Mouse (Mus musculus): ENCODE measurements around the gene Atg14.
"Not testable (repeated sequence)": the region's sequence is repeated elsewhere in the genome, so short reads cannot be mapped to it uniquely, and the experiment has no call there.

Gene Atg14

DNA sequence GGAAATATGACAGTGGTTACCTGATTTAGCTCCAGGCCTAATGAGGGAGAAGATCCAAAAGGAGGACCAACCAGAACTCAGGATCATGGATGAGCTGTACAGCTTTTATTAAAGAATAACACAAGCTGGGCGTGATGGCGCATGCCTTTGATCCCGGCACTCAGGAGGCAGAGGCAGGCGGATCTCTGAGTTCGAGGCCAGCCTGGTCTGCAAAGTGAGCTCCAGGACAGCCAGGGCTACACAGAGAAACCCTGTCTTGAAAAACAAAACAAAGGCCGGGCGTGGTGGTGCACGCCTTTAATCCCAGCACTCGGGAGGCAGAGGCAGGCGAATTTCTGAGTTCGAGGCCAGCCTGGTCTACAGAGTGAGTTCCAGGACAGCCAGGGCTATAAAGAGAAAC lies at the start of gene Atg14:
Atg14 (minus strand) TSS at position 101 of the 400 bp plus-strand sequence.
- DNase-seq (ENCODE audit: low read depth, low spot score): not testable (repeated sequence)

- no peak for DNase-seq (ENCODE audit: low read depth, low spot score)
Measured at GRCm38 (mm10) chr14:47618891-47619290, 48.4 kb upstream of the Atg14 start.

DNA sequence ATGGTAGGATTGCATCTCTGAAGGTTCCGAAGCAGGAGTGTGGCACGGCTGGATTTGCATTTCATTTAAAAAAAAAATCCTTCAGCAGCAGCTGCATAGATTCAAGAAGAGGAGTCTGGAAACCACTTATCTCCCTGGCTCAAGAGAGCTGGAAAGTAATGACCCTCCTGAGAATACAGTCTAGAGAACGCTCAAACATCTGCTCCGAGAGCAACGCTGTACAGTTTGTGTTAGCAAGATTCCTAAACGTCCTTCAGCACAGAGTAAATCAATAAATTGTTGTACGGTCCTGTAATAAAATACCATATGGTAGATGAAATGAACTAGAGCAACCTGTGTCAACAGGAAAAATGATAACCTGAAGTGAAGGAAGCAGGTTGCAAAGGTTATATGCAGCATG lies 42.8 kb upstream of the Atg14 start:
- no peak for DNase-seq (ENCODE audit: low read depth, low spot score)

GRCm38 (mm10) chr14:47597942-47598388 lies 27.5 kb upstream of the Atg14 start:
- peak; percentile 46 for DNase-seq (ENCODE audit: low read depth, low spot score)

- no peak for DNase-seq (ENCODE audit: low read depth, low spot score)
Measured at GRCm38 (mm10) chr14:47594426-47595103, 24.1 kb upstream of the Atg14 start.

DNA sequence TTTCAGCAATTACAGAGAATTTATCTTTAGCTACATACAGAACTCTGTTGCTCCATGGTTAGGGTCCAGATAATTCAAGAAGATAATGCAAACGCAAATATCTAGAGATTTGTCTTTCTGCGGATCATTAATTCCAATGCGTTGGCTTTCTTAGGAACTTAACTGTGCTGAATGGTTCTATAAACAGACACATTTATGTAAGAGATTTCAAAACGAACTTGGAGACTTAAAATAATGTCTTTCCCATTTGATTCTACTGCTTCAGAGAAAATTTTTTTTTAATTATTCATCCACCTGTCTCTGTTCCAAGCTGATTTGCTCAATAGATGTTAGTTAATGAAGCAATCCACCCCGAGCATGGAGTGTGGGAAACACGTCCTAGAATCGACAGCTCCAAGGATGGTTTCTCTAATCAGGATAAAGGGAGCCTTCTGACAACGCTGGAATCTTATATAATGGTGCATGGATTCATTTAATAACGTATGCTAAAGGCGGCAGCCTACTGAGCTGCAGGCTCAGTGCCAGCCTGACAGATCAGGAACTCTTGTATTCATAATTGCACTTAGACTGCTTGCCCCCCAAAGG lies 20.0 kb upstream of the Atg14 start:
- no peak for DNase-seq (ENCODE audit: low read depth, low spot score)

- DNase-seq (ENCODE audit: low read depth, low spot score): no peak
Measured at GRCm38 (mm10) chr14:47589444-47589843, 19.0 kb upstream of the Atg14 start.

GRCm38 (mm10) chr14:47584346-47584745 lies 13.9 kb upstream of the Atg14 start:
- no peak for DNase-seq (ENCODE audit: low read depth, low spot score)

- DNase-seq (ENCODE audit: low read depth, low spot score): no peak
Measured at GRCm38 (mm10) chr14:47581681-47582080, 11.2 kb upstream of the Atg14 start.

DNA sequence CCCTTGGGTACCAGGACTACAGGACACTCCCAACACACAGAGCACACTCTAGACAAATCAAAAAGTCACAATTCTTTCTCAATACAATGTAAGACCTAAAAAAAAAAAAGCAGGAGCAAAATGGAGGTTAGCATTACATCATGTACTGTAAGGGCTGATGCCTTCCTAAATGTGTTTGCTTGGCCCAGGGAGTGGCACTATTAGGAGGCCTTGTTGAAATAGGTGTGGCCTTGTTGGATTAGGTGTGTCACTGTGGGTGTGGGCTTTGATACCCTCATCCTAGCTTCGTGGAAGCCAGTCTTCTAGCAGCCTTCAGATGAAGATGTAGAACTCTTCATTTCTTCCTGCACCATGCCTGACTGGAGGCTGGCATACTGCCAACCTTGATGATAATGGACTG lies 10.8 kb upstream of the Atg14 start:
- no peak for DNase-seq (ENCODE audit: low read depth, low spot score)

DNA sequence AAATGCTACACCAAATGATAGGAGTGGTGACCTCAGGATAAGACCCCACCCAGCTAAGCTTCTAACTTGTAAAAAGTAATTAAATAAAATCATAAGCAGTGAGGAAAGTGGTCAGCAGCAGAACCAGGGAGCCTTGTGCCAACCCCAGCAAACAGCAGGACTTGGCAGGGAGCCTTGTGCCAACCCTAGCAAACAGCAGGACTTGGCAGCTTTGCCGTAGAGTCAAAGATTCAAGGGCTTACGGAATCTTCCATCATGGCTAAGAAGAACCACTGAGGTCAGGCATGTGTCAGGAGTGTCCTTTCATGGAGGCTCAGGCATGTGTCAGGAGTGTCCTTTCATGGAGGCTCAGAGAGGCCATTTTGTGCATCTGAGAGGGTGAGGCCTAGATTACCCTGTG lies 7.6 kb upstream of the Atg14 start:
- no peak for DNase-seq (ENCODE audit: low read depth, low spot score)

- DNase-seq (ENCODE audit: low read depth, low spot score): no peak
Measured at GRCm38 (mm10) chr14:47576687-47577086, 6.2 kb upstream of the Atg14 start.

DNA sequence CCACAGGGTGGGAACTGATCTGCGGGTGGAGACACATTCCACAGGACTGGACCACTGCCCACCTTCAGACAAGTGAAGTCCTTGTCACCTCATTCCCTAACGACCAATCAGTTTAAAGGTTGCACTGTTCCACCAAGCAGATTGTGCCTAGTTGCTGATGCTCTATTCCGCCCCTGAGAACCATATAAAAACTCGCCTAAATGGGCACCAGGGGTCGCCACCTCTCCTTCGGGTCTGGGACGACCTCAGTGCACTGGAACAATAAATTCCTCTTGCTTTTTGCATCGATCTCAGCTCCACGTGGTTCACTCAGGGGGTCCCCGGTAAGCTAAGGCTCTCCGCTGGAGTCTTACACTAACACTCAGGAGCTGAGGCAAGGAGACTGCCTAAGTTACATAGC lies 4.3 kb upstream of the Atg14 start:
- DNase-seq (ENCODE audit: low read depth, low spot score): peak; percentile 75

GRCm38 (mm10) chr14:47572707-47573106 lies 2.3 kb upstream of the Atg14 start:
- peak; percentile 65 for DNase-seq (ENCODE audit: low read depth, low spot score)

DNA sequence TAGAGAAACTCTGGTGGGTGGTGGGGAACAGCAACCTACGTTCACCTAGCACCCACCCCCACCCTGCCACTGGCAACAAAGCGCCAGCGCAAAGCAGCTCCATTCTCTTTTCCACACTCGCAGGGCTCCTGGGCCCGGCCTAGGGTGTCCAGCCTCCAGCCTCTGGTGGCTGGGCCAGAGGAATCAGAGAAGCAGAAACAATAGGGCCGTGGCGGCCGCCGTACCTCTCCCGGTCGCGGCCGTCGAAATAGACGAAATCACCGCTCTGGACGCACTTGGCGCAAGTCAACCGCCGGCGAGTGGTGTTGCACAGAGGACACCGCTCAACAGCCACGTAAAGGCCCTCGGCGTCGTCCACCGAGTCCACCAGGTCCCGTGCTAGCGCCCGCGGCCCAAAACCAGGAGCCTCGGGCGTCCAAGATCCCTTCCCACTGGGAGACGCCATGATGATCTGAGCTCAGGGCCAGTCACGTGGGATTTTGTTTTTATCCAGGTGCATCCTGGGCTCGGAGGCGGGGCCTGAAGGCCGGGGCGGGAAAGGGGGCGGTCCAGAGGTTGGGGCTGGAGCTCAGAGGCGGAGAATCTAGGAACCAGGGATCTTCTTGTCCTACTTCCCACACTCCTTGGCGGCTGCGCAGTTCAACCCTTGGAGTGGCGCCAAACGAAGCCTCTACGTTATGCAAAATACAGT lies 2.3 kb downstream of the Atg14 start:
- DNase-seq (ENCODE audit: low read depth, low spot score): peak; percentile 92

DNA sequence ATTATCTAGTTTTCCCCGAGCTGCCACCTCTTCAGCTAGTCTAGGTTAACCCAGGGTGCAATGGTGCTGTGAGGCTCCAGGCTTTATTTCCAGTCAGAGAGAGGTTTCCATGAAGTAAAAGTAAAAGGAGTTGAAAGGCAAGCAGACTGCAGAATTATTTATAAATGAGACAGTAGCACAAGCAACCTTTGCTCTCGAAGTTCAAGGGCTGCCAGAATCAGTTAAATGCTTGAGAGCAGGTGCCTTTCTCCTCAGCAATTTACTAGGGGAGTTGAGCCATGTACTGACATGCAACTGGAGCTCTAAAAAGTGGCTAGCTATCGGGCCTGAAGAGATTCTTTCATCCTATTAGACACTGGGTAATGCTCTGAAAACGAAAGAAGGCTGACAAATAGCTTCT lies 7.3 kb downstream of the Atg14 start:
- no peak for DNase-seq (ENCODE audit: low read depth, low spot score)

DNA sequence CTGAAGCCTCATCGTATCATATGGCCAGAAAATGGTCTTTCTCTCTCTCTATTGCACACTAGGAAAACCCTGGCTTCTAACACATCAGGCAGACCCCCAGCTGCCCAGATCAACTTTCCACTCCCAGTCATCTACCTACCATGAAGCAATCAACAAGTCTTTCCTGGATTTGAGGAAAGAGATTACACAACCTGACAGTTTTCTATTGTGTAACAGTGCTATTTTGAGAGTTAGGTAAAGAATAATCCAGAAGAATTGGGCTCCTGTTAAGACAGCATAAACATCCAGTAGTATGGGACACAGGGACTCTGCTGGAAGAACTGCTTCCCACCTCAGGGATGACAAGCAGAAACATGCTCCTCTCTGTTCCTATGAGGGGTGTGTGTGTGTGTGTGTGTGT lies 7.9 kb downstream of the Atg14 start:
- DNase-seq (ENCODE audit: low read depth, low spot score): no peak

DNA sequence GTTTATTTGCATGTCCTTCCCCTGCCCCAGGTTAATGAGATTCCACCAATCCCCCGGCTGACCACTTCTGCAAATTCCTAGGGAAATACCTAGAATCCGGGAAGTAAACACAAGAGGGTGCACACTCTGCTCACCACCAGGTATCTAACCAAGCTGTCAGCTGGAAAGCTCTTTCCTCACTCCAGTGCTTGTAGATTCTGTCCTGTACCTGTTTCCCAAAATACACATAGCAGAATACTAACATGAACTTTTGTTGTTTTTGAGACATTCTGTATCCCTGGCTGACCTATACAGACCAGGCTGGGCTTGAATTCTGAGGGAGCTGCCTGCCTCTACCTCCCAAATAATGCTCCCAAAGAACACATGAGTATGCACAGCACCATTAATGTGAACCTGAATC lies 9.7 kb downstream of the Atg14 start:
- DNase-seq (ENCODE audit: low read depth, low spot score): no peak

GRCm38 (mm10) chr14:47555225-47555624 lies 15.2 kb downstream of the Atg14 start:
- no peak for DNase-seq (ENCODE audit: low read depth, low spot score)

DNA sequence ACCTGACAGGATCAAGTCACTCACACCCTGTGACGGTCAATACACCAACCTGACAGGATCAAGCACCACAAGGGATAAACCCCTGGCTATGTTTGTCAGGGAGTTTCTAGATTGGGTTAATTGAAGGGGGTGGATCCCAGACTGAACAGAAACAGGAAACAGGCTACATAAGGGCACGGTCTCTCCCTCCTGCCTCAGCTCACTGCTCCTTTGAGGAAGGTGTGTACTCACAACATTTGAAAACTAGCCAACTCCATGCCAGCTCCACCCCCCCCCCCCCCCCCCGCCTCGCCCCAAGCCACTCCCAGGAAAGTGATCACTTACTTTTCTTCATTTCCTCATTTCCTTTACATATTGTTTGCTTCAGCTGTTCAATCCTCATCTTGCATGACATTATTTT lies 16.2 kb downstream of the Atg14 start:
- DNase-seq (ENCODE audit: low read depth, low spot score): no peak

GRCm38 (mm10) chr14:47553380-47553779 lies 17.1 kb downstream of the Atg14 start:
- no peak for DNase-seq (ENCODE audit: low read depth, low spot score)

DNA sequence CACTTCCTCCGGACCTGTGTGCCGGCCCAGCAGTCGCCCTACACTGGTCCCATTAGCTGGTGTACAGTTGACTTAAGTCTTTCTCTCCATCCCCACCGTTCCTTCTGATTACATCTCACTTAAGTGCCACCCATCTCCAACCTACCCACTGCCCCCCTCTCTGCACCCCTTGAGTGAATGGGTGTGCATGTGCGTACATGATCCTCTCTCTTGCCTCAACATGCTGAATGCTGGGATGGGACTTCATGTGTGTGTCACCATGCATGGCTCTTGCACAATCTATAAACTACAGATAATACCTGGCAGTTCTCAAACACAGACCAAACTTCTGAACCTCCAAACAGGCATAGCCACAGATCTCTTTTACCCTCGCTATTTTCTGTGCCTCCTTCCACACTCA lies 18.8 kb downstream of the Atg14 start:
- DNase-seq (ENCODE audit: low read depth, low spot score): no peak

DNA sequence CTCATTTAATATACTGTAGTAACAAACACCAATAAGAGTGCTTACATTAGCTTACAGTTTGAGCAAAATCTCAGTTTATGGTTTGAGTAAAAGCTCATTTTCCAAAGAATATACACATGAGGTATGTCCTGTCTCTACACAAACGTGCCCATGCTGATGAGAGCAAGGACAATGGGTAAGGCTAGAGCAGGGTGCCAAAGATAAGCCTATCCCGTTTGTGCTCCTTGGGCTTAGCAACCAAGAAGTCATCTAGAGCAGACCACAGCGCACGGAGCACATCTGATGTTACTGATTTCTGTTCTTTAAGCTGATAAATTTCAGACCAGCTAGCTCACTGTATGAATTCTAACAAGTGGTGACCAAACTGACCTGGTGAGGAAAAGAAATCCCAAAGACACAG lies 25.6 kb downstream of the Atg14 start:
- DNase-seq (ENCODE audit: low read depth, low spot score): no peak
